Mouse (Mus musculus) hindbrain, embryonic 14.5 days (tissue): ENCODE results near the gene Smarca2. TPM values are rescaled to one million over a fixed set of nuclear protein-coding genes. Genes with fewer than 3 reads are reported as not detected.
"Not testable (repeated sequence)": the region's sequence is repeated elsewhere in the genome, so short reads cannot be mapped to it uniquely, and the experiment has no call there.

Experiments used
- ATAC-seq: fragments of 200-750 bp; cut with Nextera tagmentation; 2 replicates; pipeline ENCODE4 v1.8.0; 2017; ENCODE audit warnings: moderate number of reproducible peaks, mild to moderate bottlenecking, moderate TSS enrichment, moderate library complexity; ENCODE audit not compliant: low FRiP score
- DNase-seq: peaks from one replicate; pipeline ENCODE4 v3.0.0-alpha.2; 2015; ENCODE audit warnings: low spot score
- H3K27ac ChIP-seq: fragments of 300-500 bp; sonication (generic); 2 replicates; pipeline ENCODE4 v1.5.1; 2014; ENCODE audit warnings: mild to moderate bottlenecking, moderate library complexity
- H3K27me3 ChIP-seq: fragments of 300-500 bp; sonication (generic); 2 replicates; pipeline ENCODE4 v1.6.1; 2014; ENCODE audit warnings: mild to moderate bottlenecking, low read length, mixed read lengths; ENCODE audit not compliant: control insufficient read depth, insufficient read depth
- H3K36me3 ChIP-seq: fragments of 300-500 bp; sonication (generic); replicated peaks from 2 replicates; pipeline ENCODE4 v1.6.1; 2014; ENCODE audit not compliant: control insufficient read depth, insufficient read depth
- H3K4me1 ChIP-seq: fragments of 300-500 bp; sonication (generic); replicated peaks from 2 replicates; pipeline ENCODE4 v1.6.1; 2014; ENCODE audit warnings: antibody characterized with exemption, low read length, mixed read lengths; ENCODE audit not compliant: control insufficient read depth, insufficient read depth
- H3K4me2 ChIP-seq: fragments of 300-500 bp; sonication (generic); replicated peaks from 2 replicates; pipeline ENCODE4 v1.6.1; 2014; ENCODE audit warnings: mild to moderate bottlenecking, moderate library complexity
- H3K4me3 ChIP-seq: fragments of 300-500 bp; sonication (generic); replicated peaks from 2 replicates; pipeline ENCODE4 v1.5.1; 2014; ENCODE audit warnings: mild to moderate bottlenecking, low read length
- H3K9ac ChIP-seq: fragments of 300-500 bp; sonication (generic); 2 replicates; pipeline ENCODE4 v1.6.1; 2014
- H3K9me3 ChIP-seq: fragments of 300-500 bp; sonication (generic); 2 replicates; pipeline ENCODE4 v1.6.1; 2016; ENCODE audit warnings: low read length; ENCODE audit not compliant: control insufficient read depth
- WGBS: fragments of 180-500 bp; shearing (Covaris S2); extraction: QIAGEN DNeasy Blood & Tissue Kit; methylation state at CpG from one replicate; pipeline ENCODE4 v1.1.7; 2014; 5-methylcytosine and 5-hydroxymethylcytosine counted together
- polyA plus RNA-seq: library from polyadenylated mRNA; unstranded; fragments of >200 nt; fragmentation: Nextera tagmentation; extraction: Ambion mirVana; gene quantifications from 2 replicates; pipeline ENCODE4 v1.2.1, GENCODE M21; 2014

Smarca2 gene
- polyA plus RNA-seq, 1 experiment from 2014 or later = 90.7 TPM

- Histone ChIP-seq H3K36me3 (0 out of 2 replicates have a peak, but pooled peaks cover 9% of the 10 kb centered on the region), H3K27me3 (no peaks in the 10 kb centered on the region), H3K27ac (no peak overlapping the region), H3K4me1 (no peaks in the 10 kb centered on the region), H3K9ac (no peak overlapping the region), H3K9me3 (no peaks in the 10 kb centered on the region), H3K4me3 (no peak overlapping the region), H3K4me2 (no peak overlapping the region)
- ATAC-seq = no peak
- 86% methylated on average over 4 of the region's 4 CpGs for WGBS
- DNase-seq = no peak
These were observed 39.1 kb downstream of the Smarca2 start for GRCm38 (mm10) chr19:26643936-26644335.

- H3K27me3 ChIP-seq = no peaks in the 10 kb centered on the region
- no peak overlapping the region for H3K9ac ChIP-seq
- ATAC-seq (no peak), DNase-seq (no peak)
- no peak overlapping the region for H3K4me3 ChIP-seq
- WGBS = 80% methylated on average over 3 of the region's 3 CpGs
- H3K4me2 ChIP-seq = no peak overlapping the region
- H3K27ac ChIP-seq = no peak overlapping the region
- H3K4me1 ChIP-seq = no peaks in the 10 kb centered on the region
- no peaks in the 10 kb centered on the region for H3K9me3 ChIP-seq
- peaks cover 12% of the 10 kb centered on the region for H3K36me3 ChIP-seq
These were observed 40.2 kb downstream of the Smarca2 start for GRCm38 (mm10) chr19:26645016-26645415.

- Histone ChIP-seq H3K27me3 (no peaks in the 10 kb centered on the region), H3K4me1 (no peaks in the 10 kb centered on the region), H3K36me3 (peaks cover 8% of the 10 kb centered on the region), H3K9me3 (no peaks in the 10 kb centered on the region), H3K9ac (no peak overlapping the region), H3K27ac (no peak overlapping the region), H3K4me3 (no peak overlapping the region), H3K4me2 (no peak overlapping the region)
- 58% methylated on average over 2 of the region's 2 CpGs for WGBS
- DNase-seq (no peak), ATAC-seq (no peak)
These were observed 41.3 kb downstream of the Smarca2 start for GRCm38 (mm10) chr19:26646128-26646527.

GRCm38 (mm10) chr19:26650585-26651273 is 45.9 kb downstream of the Smarca2 start:
- Histone ChIP-seq H3K9ac (no peak overlapping the region), H3K27ac (no peak overlapping the region), H3K36me3 (peaks cover 22% of the 10 kb centered on the region), H3K4me3 (no peak overlapping the region), H3K9me3 (no peaks in the 10 kb centered on the region), H3K4me2 (no peak overlapping the region), H3K27me3 (no peaks in the 10 kb centered on the region), H3K4me1 (no peaks in the 10 kb centered on the region)
- 92% methylated on average over 7 of the region's 7 CpGs for WGBS
- no peak for DNase-seq
- ATAC-seq = no peak

GRCm38 (mm10) chr19:26658324-26658723 is 53.5 kb downstream of the Smarca2 start:
- WGBS = 87% methylated on average over 7 of the region's 7 CpGs
- ATAC-seq = no peak
- Histone ChIP-seq H3K4me1 (no peaks in the 10 kb centered on the region), H3K27me3 (no peaks in the 10 kb centered on the region), H3K4me3 (no peak overlapping the region), H3K9ac (no peak overlapping the region), H3K4me2 (no peak overlapping the region), H3K9me3 (no peaks in the 10 kb centered on the region), H3K36me3 (peaks cover 11% of the 10 kb centered on the region; the same call in 1 of the 2 replicates), H3K27ac (no peak overlapping the region)
- DNase-seq = no peak

- Histone ChIP-seq H3K4me1 (no peaks in the 10 kb centered on the region), H3K4me3 (no peak overlapping the region), H3K27me3 (no peaks in the 10 kb centered on the region), H3K27ac (no peak overlapping the region), H3K4me2 (no peak overlapping the region), H3K9ac (no peak overlapping the region), H3K9me3 (no peaks in the 10 kb centered on the region), H3K36me3 (no peaks in the 10 kb centered on the region)
- ATAC-seq (no peak), DNase-seq (no peak)
- WGBS = 86% methylated on average over 5 of the region's 5 CpGs
These were observed 55.1 kb downstream of the Smarca2 start for GRCm38 (mm10) chr19:26659976-26660375.

- Histone ChIP-seq H3K9ac (no peak overlapping the region), H3K36me3 (no peaks in the 10 kb centered on the region), H3K27me3 (no peaks in the 10 kb centered on the region), H3K27ac (no peak overlapping the region), H3K4me3 (no peak overlapping the region), H3K9me3 (no peaks in the 10 kb centered on the region), H3K4me2 (no peak overlapping the region), H3K4me1 (no peaks in the 10 kb centered on the region)
- ATAC-seq (no peak), DNase-seq (no peak)
- 92% methylated on average over 3 of the region's 3 CpGs for WGBS
These were observed 56.3 kb downstream of the Smarca2 start for GRCm38 (mm10) chr19:26661198-26661597.

- Histone ChIP-seq H3K36me3 (peaks cover 7% of the 10 kb centered on the region), H3K4me3 (no peak overlapping the region), H3K27me3 (no peaks in the 10 kb centered on the region), H3K9ac (no peak overlapping the region), H3K9me3 (no peaks in the 10 kb centered on the region), H3K4me1 (no peaks in the 10 kb centered on the region), H3K27ac (no peak overlapping the region), H3K4me2 (no peak overlapping the region)
- no peak for DNase-seq
- 87% methylated on average over 5 of the region's 5 CpGs for WGBS
- ATAC-seq = no peak
These were observed 61.5 kb downstream of the Smarca2 start for GRCm38 (mm10) chr19:26666303-26666702.

GRCm38 (mm10) chr19:26670089-26670488 is 65.2 kb downstream of the Smarca2 start:
- no peak overlapping the region for H3K4me2 ChIP-seq
- no peak overlapping the region for H3K27ac ChIP-seq
- no peak overlapping the region for H3K9ac ChIP-seq
- ATAC-seq = no peak
- WGBS = 94% methylated on average over 6 of the region's 6 CpGs
- no peaks in the 10 kb centered on the region for H3K4me1 ChIP-seq
- no peak overlapping the region for H3K4me3 ChIP-seq
- H3K9me3 ChIP-seq = no peaks in the 10 kb centered on the region
- no peaks in the 10 kb centered on the region for H3K27me3 ChIP-seq
- DNase-seq = no peak
- peaks cover 21% of the 10 kb centered on the region for H3K36me3 ChIP-seq

- H3K9me3 ChIP-seq, H3K27me3 ChIP-seq, H3K27ac ChIP-seq, H3K4me1 ChIP-seq, H3K9ac ChIP-seq, H3K4me2 ChIP-seq, DNase-seq, H3K4me3 ChIP-seq, ATAC-seq: not testable (repeated sequence)
- peaks cover 21% of the 10 kb centered on the region for H3K36me3 ChIP-seq
These were observed 66.6 kb downstream of the Smarca2 start for GRCm38 (mm10) chr19:26671413-26671812.
